Mouse (Mus musculus) frontal cortex, postnatal 36 days (tissue): ENCODE measurements around the gene Rbms3.

Experiments used
- DNase-seq, 2 experiments: peaks; one replicate each; pipeline ENCODE4 v3.0.0; 2022; ENCODE audit warnings: low spot score in 2 of 2

The Rbms3 gene

DNA sequence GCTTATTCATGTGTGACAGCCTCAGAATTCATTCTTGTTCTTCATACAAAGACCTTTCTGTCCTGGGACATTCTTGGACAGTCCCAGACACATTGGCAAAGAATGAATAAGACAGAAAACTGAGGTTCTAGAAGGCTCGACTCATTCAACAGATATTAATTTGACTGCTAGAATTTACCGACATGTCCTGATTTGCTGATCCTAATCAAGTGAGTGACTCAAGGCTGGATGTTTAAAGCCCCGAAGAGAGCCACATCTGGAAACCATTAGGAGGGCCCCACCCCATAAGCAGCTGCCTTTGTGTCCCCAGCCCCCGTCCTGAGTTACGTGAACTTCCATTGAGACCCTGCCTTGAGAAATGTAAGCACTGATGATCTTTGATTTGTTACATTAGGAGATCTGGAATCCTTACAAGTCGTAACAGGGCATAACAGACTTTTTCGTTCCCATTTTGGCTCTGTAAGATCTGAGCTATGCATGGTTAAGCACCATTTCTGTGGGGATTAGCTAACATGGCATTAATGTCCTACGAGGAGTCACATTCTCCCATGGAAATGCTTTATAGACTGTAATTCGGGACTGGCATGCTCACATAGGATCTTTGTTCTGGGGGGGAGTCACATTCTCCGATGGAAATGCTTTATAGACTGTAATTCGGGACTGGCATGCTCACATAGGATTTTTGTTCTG, 726.3 kb downstream of the Rbms3 start:
- no peak for DNase-seq

DNA sequence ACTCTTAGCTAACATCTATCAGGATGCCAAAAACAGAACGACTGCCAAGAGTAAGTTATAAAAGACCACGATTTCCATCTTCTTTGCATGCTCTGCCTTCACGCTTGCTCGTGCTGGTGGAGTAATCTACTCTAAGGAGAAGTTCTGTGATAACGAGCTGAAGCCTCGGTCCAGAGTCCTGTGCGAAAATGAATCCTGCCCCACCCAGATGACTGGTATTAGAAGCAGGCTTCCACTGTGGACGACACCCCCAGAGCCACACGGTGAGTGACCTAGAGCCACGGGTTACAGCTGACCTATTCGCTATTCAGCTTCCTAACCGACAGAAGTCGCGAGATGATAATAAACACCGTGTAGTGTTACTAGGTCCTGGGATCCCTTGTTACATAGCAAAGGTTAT, 730.3 kb downstream of the Rbms3 start:
- DNase-seq: no peak

DNA sequence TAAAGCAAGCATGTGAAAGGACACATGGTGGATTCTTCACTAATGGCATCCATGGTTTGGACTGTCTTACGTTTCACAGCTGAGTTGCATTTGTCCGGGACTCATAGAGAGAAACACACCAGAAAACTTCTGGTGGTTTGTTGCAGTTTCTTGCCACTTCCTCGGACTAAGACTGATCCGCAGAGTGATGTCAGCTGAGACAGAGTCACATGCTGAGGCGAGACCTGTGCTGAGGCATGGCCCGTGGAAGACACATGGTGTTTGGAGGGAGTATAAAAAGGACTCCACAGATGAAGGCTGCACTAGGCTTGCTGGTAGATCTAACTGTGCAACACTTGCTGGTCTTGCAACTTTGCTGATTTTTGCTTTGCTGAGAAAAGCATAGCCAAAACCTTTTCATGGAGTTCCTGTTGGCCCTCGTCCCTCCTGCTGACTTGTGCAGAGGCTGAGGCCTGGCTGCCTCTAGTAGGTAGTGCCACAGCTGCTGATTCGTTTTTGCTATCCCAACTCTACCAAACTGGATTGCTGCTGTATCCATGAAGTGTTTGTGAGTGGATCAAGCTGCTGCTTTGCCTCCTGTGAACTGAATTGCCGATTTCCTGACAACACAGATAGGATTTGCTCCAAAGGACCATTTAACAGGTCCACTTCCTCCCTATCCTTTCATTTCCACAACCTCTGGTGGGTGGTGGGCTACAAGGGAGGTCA, 742.6 kb downstream of the Rbms3 start:
- DNase-seq: no peak

DNA sequence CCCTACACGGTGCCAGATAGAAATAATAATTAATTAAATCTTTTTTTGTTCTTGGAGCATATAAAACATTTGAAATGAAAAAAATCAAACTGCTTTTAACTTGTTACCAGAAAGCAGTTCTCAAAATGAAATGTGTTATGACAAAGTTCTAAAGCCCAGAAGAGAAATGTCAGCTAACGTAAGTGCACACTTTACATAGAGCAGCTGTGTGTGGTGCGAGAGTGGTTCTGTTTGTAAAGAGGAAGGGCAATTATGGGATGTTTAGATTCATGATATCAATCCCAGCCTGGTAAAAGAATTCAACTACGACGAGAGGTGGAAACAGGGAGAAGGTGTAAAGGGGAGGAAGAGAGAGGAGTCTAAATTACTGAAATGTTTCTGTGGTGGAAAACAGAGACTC, 744.1 kb downstream of the Rbms3 start:
- DNase-seq: no peak

DNA sequence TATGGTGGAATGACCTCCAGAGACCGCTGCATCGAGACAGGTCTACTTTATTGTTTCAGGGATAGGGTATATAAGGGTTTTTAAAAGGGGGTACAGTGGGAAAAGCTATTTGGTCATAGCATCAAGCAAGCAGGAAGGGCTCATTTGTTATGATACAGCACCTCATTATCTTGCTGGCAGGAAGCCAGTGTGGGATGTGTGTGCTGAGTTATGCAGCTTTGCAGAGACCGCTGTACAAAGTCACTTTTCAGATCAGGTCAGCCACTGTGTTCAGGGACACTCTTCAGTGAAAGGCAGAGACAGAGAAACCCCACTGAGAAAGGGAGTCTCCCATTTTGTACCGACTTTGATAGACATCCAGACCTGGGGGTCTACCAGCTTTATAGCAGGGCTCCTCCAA, 749.2 kb downstream of the Rbms3 start:
- no peak for DNase-seq

DNA sequence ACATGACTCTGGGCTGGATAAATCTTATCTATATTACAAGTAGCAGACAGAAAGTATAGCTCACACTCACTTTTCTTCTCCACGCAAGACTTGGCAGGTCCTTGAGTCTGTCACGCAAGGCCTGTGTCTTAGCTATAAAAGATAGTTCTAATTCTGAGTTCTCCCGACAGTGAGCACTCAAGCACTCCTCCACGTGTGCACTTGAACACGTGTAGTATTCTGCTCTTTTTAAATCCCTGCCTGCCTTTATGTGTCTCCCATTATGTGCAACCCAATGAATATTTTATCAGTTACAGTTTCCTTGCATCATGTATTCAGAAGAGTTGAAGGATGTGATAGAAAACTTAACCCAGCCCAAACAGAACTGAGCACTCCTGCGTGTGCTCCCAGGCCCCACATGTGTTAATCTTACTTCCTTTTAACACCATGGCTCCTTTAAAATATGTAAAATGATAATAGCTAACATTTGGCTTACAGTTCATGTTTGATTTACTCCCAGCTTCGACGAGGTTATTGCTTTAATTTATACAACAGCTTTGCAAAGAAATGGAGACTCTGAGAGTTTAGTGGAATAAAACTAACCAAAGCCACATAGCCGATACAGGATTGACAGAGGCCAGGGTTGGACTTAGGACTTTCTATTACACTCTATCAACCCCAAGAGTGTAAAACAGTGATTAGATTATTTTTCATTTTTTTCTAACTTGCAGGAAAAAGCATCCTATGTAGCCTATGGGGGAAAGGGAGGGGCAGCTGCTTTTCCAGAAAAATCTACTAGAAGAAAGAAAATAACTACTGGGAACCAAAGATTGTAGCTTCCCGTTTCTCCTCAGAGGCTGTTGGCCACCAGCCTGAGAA, 749.9 kb downstream of the Rbms3 start:
- DNase-seq: no peak

DNA sequence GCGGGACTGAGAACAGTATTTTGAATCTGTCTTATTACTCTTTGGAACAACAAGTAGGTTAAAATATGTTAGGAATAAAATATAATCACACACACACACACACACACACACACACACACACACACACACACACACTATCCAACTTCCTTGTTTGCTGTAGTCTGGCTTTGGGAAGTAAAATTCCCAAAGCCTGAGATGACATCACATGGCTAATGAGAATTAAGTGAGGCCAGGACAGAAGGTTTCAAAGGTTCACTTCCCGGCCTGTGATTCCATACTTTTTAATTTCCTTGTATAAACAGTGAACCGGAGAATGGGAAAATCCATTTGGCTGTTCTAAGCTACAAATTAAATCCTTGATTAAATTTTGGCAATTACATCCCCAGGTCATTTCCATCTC, 752.9 kb downstream of the Rbms3 start:
- no peak for DNase-seq

DNA sequence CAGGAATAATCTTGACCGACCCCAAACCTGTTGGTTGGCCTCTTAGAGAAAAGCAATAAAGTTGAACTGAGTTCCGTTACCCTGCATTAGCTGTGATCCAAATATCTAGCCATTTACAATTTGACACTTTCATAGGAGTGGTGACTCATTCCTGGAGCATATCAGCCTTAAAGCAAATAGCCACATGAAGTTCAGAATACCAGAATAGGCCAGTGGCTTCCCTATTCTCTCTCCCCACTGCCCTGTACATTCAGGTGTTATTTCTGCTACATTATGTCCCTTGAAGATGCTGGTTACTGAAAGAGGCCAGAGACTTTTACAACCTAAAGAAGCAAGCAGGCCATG, 755.8 kb downstream of the Rbms3 start:
- no peak for DNase-seq

DNA sequence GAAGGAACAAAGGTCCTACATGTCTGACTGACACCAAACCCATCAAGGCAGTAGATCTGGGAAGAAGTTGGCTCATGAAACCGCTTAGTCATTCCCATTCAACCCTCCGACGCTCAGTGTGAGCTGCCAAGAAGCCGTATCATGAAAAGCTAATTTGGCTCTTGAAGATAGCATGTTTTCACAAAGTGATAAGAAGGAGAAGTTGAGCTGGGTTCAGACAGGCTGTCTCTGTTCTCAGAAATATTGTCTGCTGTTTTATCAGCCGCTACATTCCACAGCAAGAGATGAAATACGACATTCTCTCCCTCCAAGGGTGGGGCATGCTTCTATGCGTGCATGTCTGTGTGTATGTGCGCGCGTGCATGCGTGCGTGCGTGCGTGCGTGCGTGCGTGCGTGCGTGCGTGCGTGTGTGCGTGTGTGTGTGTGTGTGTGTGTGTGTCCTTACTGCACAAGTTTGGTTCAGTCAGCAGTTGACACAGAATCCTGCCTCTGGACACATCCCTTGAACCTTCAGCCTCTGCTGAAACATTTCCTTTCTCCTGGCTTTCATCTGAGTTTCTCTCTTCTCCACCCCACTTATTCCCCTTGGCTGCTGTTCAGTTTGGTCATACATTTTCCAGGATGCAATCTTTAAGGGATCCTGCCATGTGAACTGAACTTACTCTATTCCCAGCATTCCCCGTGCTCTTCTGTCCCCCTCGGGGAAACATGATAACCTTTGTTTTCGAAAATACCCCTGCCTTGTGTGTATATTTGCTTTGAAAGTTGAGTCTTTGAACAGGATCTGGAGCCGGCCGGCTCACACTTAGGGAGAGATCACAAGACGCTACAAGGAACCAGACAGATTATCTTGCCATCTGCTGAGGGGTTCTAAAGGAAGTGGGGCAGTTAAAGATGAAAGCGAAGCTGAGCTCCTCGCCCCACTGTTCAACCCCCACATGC, 756.4 kb downstream of the Rbms3 start:
- DNase-seq: peak; percentile 9 to 51

DNA sequence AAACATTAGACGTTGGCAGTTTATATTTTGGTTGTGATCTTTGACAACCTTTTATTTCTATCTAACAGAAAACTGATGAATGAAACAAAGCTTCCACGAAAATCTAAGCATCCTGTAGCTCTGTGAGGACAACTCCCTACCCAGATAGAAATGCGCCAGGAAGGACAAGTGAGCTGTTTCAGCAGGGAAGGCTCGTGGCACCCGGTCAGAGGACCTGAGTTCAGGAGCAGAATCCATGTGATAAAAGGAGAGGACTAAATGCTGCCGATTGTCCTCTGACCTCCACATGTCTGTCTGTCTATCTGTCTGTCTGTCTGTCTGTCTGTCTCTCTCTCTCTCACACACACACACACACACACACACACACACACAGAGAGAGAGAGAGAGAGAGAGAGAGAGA, 757.4 kb downstream of the Rbms3 start:
- DNase-seq: no peak

DNA sequence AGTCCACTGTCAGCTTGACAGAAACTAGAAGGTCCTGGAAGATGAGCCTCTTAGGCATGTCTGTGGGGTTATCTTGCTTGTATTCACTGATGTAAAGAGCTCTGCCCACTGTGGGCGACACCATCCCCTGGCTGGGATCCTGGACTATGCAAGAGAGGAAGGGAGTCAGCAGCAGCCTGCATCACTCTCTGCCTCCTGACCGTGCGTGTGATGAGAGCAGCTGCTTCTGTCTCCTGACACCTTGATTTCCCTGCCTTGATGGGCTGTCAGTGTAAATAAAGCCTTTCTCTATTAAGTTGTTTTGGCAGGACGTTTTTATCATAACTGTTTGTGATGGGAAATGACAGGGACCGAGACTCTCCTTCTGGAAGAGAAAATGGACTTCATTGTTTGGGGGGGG, 758.1 kb downstream of the Rbms3 start:
- DNase-seq: no peak

DNA sequence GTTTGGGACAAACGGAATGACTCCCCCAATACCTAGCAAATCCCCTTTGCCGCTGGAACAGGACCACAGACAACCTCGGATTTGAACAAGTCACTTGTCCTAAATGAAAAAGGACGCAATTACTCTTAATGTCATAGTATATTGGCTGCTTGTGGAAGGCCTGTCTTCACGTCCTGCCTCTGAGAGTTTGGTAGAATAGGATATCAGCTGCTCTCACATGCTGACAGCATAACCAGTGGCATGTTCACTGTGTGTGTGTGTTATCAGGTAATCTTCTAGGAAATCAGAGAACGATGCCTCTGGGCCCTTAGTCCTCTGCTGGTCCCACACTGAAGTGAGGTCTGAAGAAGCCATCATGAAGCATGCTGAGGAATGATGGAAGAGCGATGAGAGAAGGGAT, 763.7 kb downstream of the Rbms3 start:
- DNase-seq: no peak

DNA sequence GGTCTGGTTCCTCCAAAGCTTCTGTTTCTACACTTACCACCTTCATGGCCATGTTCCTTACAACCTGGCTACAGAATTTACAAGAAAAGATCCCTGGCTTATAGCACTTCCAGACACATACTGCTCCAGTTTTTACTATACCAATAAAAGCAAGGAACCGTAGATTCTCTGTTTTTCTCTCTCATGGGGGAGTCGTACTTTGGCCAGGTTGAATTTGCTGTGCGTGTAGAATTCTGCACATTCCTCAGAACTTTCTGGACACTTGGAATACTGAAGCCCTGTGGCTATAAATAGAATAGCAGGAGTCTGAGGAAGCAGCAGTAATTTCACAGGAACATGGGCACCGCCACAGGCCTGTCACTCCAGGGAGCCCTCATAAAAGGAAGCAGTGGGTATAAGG, 766.1 kb downstream of the Rbms3 start:
- no peak for DNase-seq

DNA sequence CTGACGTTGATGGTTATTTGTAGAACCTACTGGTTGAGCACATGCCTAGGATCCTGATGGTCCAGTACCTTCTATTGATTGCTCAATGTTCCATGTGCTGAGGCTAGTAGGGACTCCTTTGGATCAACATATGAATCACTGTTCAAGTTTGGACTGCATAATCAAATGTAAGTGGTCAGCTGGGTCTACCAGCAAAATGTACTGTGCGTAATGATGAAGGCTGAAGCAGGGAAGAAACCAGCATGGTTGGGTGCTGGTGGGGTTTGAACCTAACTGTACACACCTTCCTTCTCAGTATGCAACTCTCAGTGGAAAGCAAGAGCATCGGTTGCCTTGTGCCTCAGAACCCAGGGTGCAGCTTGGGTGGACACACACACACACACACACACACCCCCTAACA, 767.4 kb downstream of the Rbms3 start:
- no peak for DNase-seq

DNA sequence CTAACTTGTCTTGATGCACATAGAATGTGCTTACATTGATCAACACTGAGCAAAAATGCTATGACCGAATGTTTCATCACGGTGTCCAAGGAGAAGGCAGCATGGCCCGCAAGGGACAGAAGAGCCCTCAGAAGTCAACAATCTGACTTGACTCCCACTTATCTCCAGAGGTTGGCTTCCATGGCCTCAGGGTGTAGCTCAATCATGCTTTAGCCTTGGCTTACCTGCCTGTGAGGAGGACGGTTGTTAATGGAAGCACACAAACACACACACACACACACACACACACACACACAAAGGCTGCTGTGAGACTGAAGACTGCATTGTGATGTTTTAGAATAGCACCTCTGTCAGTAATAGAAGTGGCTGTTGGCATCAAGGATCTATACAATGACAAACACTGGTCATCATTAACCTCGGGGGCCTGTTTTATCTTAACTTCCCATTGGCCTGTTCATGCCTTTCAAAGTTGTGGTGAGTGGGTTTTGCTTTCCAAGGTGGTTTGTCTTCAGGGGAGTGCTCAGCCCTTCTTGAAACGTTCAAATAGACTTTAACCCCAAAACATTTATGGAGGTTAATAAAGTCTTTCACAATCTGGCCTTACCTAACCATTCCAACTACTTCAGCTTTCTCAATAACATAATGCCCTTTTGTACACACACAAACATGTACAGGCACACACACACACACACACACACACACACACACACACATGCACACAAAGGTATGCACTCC, 771.7 kb downstream of the Rbms3 start:
- no peak for DNase-seq

DNA sequence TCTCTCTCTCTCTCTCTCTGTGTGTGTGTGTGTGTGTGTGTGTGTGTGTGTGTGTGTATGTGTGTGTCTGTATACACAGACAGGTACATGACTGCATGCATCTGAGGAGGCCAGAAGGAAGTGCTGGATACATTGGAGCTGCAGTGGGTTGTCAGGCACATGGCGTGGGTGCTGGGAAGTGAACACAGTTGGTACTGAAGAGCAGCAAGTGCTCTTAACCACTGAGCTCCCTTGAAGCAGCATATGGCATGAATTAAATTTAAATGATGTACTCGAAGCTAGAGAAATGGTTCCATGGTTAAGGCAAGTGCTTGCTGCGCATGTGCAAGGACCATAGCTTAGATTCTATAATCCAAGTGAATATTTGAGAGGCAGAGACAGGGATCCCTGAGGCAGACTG, 772.6 kb downstream of the Rbms3 start:
- peak in 1 of 2 experiments; percentile 17 for DNase-seq

DNA sequence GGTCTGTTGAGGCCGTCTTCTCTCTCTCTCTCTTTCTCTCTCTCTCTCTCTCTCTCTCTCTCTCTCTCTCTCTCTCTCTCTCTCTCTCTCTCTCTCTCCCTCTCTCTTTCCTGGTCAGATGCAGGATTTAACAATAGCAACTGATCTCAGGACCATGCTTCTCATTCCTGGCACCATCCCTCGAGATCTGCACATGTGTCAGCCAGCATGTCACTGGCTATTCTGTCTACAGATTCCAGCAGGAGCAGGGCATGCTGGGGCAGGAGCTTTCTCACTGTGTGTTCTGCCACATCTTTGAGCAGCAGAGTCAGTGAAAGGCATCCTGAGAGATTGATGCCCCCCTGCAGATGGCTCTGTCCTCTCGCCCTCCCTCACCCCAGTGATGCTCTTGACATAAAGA, 774.0 kb downstream of the Rbms3 start:
- no peak for DNase-seq

DNA sequence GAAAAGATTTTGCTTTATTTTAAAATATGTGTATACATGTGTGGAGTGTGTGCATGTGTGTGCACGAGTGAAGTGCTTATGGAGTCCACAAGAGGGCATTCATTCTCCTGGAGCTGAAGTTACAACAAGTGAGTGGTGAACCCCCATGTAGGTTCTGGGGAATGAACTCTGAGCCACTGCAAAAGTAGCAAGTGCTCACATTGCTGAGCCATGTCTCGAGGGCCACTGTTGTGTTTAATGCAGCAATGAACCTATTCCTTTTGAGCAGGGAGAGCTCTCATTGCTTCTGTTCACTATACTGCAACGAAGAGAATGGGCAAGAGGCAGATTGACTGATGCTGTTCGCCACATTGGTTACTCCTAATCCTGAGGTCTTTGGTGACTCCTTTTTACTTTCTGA, 780.8 kb downstream of the Rbms3 start:
- no peak for DNase-seq

DNA sequence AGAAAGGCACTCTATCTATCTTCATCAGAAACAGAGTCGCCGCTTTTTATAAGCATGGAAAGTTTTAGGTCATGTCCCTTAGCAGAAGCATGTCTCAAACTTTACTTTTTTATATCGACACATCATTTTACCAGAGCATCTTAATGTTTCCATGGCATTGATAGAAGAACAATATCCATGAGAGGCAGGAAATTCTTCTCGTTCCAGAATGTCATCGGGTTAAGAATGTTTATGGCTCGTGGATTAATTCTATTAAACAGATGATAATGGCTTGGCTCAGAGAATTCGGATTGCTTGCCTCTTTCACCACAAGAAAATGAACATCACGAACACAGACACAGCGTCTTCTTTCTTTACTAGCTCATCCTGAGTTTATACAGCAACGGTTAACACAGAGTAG, 781.5 kb downstream of the Rbms3 start:
- DNase-seq: no peak

DNA sequence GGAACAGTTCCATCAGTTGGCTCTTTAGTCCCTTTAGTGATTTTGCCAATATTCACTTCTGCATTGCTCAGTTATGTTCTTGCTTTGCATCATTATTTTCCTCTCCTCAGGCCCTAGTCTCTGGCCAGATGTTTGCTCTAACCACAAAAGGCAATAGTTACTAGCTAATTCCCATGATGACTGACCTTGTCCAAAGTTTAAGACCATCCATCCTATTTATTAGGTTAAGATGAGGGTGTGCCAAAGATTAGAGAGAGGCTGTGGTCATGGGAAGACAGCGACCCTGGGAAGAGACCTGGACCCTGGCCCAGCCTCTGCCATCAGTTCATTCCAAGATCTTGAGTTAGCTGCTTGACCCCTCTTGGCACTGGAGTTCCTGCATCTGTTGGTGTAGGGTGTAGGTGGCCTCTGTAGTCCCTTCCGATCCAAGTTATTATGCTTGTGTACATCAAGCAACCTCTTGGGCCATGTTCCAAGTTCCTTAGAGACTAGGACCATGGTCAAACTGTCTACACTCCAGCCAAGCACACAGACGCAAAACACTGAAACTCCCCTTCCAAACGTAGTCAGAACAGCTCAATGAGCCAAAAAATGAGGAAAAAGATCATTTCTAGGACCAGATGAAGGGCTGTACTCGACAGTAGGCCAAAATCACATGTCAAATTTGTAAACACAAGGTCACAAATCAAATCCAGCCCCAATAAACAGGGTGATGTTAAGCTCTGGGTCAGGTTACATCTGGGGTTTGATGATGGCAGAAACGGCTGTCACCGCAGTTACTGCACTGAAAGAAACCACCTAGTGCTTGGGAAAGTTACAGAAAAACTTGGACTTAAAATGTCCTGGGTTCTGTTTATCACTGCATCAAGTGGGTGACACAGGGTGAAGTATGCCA, 782.2 kb downstream of the Rbms3 start:
- no peak for DNase-seq
